Mouse (Mus musculus) adrenal gland, postnatal 4 days (tissue): ENCODE measurements around the gene Trmt2b. TPM values are rescaled to one million over a fixed set of nuclear protein-coding genes. Genes with fewer than 3 reads are reported as not detected.
"Not testable (repeated sequence)": the region's sequence is repeated elsewhere in the genome, so short reads cannot be mapped to it uniquely, and the experiment has no call there.

Experiments used
- DNase-seq, 2 experiments: peaks; one replicate each; pipeline ENCODE4 v3.0.0; 2021 to 2022; ENCODE audit warnings: low spot score in 2 of 2, mixed read lengths in 2 of 2
- total RNA-seq, 2 experiments: library from RNA; stranded (reverse); gene quantifications; 2 replicates each; pipeline ENCODE4 v1.2.3; 2021

Gene Trmt2b
- total RNA-seq, 2 experiments from 2014 or later: 28.8 to 35.6 TPM

- no peak for DNase-seq
Measured at GRCm38 (mm10) chrX:134221856-134222255, 54.9 kb downstream of the Trmt2b start, which contains the start of gene Nox1. Gene Nox1 (minus strand): TSS chrX:134221956.

- DNase-seq: no peak
Measured at GRCm38 (mm10) chrX:134220618-134221017, 56.2 kb downstream of the Trmt2b start.

- DNase-seq: no peak
Measured at GRCm38 (mm10) chrX:134218161-134218560, 58.6 kb downstream of the Trmt2b start.

- DNase-seq: no peak
Measured at GRCm38 (mm10) chrX:134211151-134211642, 65.6 kb downstream of the Trmt2b start.

GRCm38 (mm10) chrX:134208491-134208890 is 68.3 kb downstream of the Trmt2b start:
- no peak for DNase-seq

GRCm38 (mm10) chrX:134187201-134187600 is 89.6 kb downstream of the Trmt2b start, which contains the start of gene Arl13a:
Gene Arl13a (plus strand): TSS chrX:134187501.
- not testable (repeated sequence) for DNase-seq

- DNase-seq: no peak
Measured at GRCm38 (mm10) chrX:134174699-134175098, 102.1 kb downstream of the Trmt2b start.

Other genes starting within 250 kb of the Trmt2b start
- 10 to 100 TPM; 45.2 to 49.4 TPM for gene Cstf2, start 217.8 kb downstream of the Trmt2b start, total RNA-seq
- gene Xkrx, start 114.9 kb downstream of the Trmt2b start, total RNA-seq: 1 to 10 TPM; 2.1 to 2.7 TPM
- not detected for gene Arl13a, start 89.5 kb downstream of the Trmt2b start, total RNA-seq
- 1 to 10 TPM in 1 of 2 experiments, under 1 TPM in 1; 0.82 to 1.6 TPM for gene Nox1, start 55.0 kb downstream of the Trmt2b start, total RNA-seq
- gene Tmem35a, start 18.2 kb upstream of the Trmt2b start, total RNA-seq: 100 to 1,000 TPM; 117 to 155 TPM
- gene Cenpi, start 31.1 kb upstream of the Trmt2b start, total RNA-seq: 10 to 100 TPM in 1 of 2 experiments, 1 to 10 TPM in 1; 9.2 to 10.3 TPM
- 1 to 10 TPM; 1.1 to 1.4 TPM for gene Drp2, start 127.6 kb upstream of the Trmt2b start, total RNA-seq
- not detected for gene Taf7l, start 199.5 kb upstream of the Trmt2b start, total RNA-seq